Mouse (Mus musculus): ENCODE results near the gene Gpr161. TPM values are rescaled to one million over a fixed set of nuclear protein-coding genes. Genes with fewer than 3 reads are reported as not detected.

Gpr161 gene
- polyA plus RNA-seq, 1 experiment from 2014 or later = 1.1 TPM

GRCm38 (mm10) chr1:165363271-165363670 is 67.7 kb downstream of the Gpr161 start:
- Histone ChIP-seq H3K4me1 (ENCODE audit: control insufficient read depth, insufficient read depth, low read length) (no peaks in the 10 kb centered on the region), H3K4me2 (ENCODE audit: low read depth, low read length) (no peak overlapping the region), H3K27ac (ENCODE audit: low read length) (no peak overlapping the region), H3K27me3 (ENCODE audit: control insufficient read depth, insufficient read depth, low read length) (no peaks in the 10 kb centered on the region), H3K4me3 (replicated peaks; ENCODE audit: low read length) (no peak overlapping the region), H3K9me3 (replicated peaks; ENCODE audit: control insufficient read depth, low read length) (no peaks in the 10 kb centered on the region), H3K9ac (ENCODE audit: low read length) (no peak overlapping the region), H3K36me3 (ENCODE audit: control insufficient read depth, insufficient read depth, low read length) (no peaks in the 10 kb centered on the region)
- WGBS = 72% methylated on average over 2 of the region's 2 CpGs
- no peak for ATAC-seq (ENCODE audit: insufficient read depth, low FRiP score)

- H3K36me3 ChIP-seq (ENCODE audit: control insufficient read depth, insufficient read depth, low read length) = no peaks in the 10 kb centered on the region
- no peaks in the 10 kb centered on the region for H3K4me1 ChIP-seq (ENCODE audit: control insufficient read depth, insufficient read depth, low read length)
- no peak overlapping the region for H3K4me2 ChIP-seq (ENCODE audit: low read depth, low read length)
- no peak overlapping the region for H3K9ac ChIP-seq (ENCODE audit: low read length)
- no peak for ATAC-seq (ENCODE audit: insufficient read depth, low FRiP score)
- H3K4me3 ChIP-seq (replicated peaks; ENCODE audit: low read length) = no peak overlapping the region
- H3K27ac ChIP-seq (ENCODE audit: low read length) = no peak overlapping the region
- H3K9me3 ChIP-seq (replicated peaks; ENCODE audit: control insufficient read depth, low read length) = no peaks in the 10 kb centered on the region
- WGBS = 93% methylated on average over 3 of the region's 3 CpGs
- H3K27me3 ChIP-seq (ENCODE audit: control insufficient read depth, insufficient read depth, low read length) = no peaks in the 10 kb centered on the region
Observed at GRCm38 (mm10) chr1:165365057-165365456, 69.5 kb downstream of the Gpr161 start.

GRCm38 (mm10) chr1:165370990-165371389 is 75.4 kb downstream of the Gpr161 start:
- Histone ChIP-seq H3K4me3 (replicated peaks; ENCODE audit: low read length) (no peak overlapping the region), H3K36me3 (ENCODE audit: control insufficient read depth, insufficient read depth, low read length) (no peaks in the 10 kb centered on the region), H3K9ac (ENCODE audit: low read length) (no peak overlapping the region), H3K4me2 (ENCODE audit: low read depth, low read length) (no peak overlapping the region), H3K9me3 (replicated peaks; ENCODE audit: control insufficient read depth, low read length) (no peaks in the 10 kb centered on the region), H3K4me1 (ENCODE audit: control insufficient read depth, insufficient read depth, low read length) (no peaks in the 10 kb centered on the region), H3K27ac (ENCODE audit: low read length) (no peak overlapping the region), H3K27me3 (ENCODE audit: control insufficient read depth, insufficient read depth, low read length) (no peaks in the 10 kb centered on the region)
- no peak for ATAC-seq (ENCODE audit: insufficient read depth, low FRiP score)
- WGBS = 93% methylated on average over 4 of the region's 4 CpGs

- Histone ChIP-seq H3K9ac (ENCODE audit: low read length) (no peak overlapping the region), H3K36me3 (ENCODE audit: control insufficient read depth, insufficient read depth, low read length) (no peaks in the 10 kb centered on the region), H3K4me3 (replicated peaks; ENCODE audit: low read length) (no peak overlapping the region), H3K9me3 (replicated peaks; ENCODE audit: control insufficient read depth, low read length) (no peaks in the 10 kb centered on the region), H3K4me1 (ENCODE audit: control insufficient read depth, insufficient read depth, low read length) (no peaks in the 10 kb centered on the region), H3K27ac (ENCODE audit: low read length) (no peak overlapping the region), H3K27me3 (ENCODE audit: control insufficient read depth, insufficient read depth, low read length) (no peaks in the 10 kb centered on the region), H3K4me2 (ENCODE audit: low read depth, low read length) (no peak overlapping the region)
- WGBS = 67% methylated on average over 9 of the region's 9 CpGs
- ATAC-seq (ENCODE audit: insufficient read depth, low FRiP score) = no peak
Observed at GRCm38 (mm10) chr1:165373839-165374238, 78.2 kb downstream of the Gpr161 start.

Other genes with a start within 250 kb of the Gpr161 start
- not detected in 2 replicates for gene Tbx19, start 135.0 kb upstream of the Gpr161 start, polyA plus RNA-seq (2015; fragmentation: Nextera tagmentation; extraction: Ambion mirVana)
- 31.4 and 34.0 TPM in 2 replicates for gene Sft2d2, start 101.4 kb upstream of the Gpr161 start, polyA plus RNA-seq (2015; fragmentation: Nextera tagmentation; extraction: Ambion mirVana)
- gene Tiprl, start 58.8 kb upstream of the Gpr161 start, polyA plus RNA-seq (2015; fragmentation: Nextera tagmentation; extraction: Ambion mirVana) = 87.0 and 87.3 TPM in 2 replicates
- gene Dcaf6, start 164.7 kb downstream of the Gpr161 start, polyA plus RNA-seq (2015; fragmentation: Nextera tagmentation; extraction: Ambion mirVana) = 16.2 and 17.5 TPM in 2 replicates
- 141 and 184 TPM in 2 replicates for gene Mpc2, start 164.8 kb downstream of the Gpr161 start, polyA plus RNA-seq (2015; fragmentation: Nextera tagmentation; extraction: Ambion mirVana)
- 0.04 TPM in 1 of 2 replicates, not detected in the other for gene Adcy10, start 189.4 kb downstream of the Gpr161 start, polyA plus RNA-seq (2015; fragmentation: Nextera tagmentation; extraction: Ambion mirVana)